Mouse (Mus musculus) megakaryocyte progenitor cell, adult 5-6 weeks (primary cell): ENCODE data around the gene Fbp1. TPM values are rescaled to one million over a fixed set of nuclear protein-coding genes. Genes with fewer than 3 reads are reported as not detected.
"Not testable (repeated sequence)": the region's sequence is repeated elsewhere in the genome, so short reads cannot be mapped to it uniquely, and the experiment has no call there.

ENCODE experiments used
- ATAC-seq: replicated peaks from 2 replicates; pipeline ENCODE4 v1.8.0; 2016; ENCODE audit warnings: mild to moderate bottlenecking, moderate TSS enrichment, inconsistent platforms; ENCODE audit not compliant: poor library complexity
- total RNA-seq, 2 experiments: library from RNA; stranded (forward) in 1 of 2; stranded (reverse) in 1 of 2; fragments of 157-497, 149-512 nt in 1 of 2; fragments of 200-1000 nt in 1 of 2; gene quantifications; 2 replicates each; pipeline versions ENCODE4 v1.2.3 to v1.2.4; 2015 to 2017

The Fbp1 gene
- total RNA-seq, 2 experiments from 2014 or later: 10.5 to 19.5 TPM

DNA sequence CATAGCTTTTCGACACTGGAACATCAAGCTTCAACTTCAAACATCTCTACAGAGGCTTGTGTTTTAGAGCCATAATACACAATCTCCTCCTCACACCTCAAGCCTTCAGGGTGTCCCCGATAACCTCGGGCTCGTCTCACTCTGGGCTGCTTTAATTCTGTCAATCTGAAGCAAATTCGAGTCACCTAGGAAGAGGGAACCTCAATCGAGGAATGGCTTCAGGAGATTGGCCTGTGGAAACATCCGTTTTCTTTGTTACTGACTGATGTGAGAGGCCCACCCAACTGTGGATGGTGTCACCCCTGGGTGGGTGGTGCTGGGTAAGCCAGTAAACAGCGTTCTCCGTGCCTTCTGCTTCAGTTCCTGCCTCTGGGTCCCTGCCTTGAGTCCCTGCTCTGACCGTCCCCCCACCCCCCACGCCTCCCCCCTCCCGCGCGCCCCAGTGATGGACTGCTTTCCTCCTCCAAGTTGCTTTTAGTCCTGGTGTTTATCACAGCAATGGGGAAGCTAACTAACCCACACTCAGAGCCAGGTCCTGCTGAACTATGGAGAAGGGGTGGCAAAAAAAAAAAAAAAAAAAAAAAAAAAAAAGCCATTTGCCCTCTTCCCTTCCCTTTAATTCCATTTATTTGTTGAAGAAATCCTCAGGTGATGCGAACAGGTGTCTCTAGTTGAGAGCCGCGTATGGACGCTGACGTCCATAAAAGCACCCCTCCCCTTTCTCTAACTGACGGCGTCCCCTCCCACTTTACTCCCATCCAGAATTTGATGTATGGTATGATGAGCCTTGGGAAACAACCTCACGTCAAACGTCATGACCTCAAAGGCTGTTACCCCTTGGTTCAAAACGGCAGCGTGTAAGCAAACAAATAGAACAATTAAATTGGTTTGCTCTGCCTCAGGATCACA is 32.4 kb downstream of the Fbp1 start:
- peak; percentile 24; the same call in 1 of the 2 replicates for ATAC-seq

DNA sequence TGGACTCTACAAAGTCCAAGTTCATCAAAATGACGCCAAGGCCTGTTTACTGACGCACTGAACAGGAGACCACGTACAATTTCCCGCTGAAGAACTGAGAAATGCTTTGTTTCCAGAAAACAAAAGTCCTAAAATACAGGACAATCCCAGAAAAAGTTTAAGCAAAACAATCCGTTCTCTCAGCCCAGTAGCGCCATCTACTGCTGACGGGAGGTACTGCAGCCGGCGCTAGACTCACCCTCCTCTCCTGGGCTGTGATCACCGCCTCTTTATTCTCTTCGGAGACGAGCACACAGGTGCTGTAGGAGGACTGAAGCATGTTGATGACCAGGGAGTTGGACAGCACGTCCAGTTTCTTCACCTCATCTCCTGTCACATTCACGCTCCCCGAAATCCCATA is 33.4 kb downstream of the Fbp1 start:
- peak; percentile 71 for ATAC-seq

DNA sequence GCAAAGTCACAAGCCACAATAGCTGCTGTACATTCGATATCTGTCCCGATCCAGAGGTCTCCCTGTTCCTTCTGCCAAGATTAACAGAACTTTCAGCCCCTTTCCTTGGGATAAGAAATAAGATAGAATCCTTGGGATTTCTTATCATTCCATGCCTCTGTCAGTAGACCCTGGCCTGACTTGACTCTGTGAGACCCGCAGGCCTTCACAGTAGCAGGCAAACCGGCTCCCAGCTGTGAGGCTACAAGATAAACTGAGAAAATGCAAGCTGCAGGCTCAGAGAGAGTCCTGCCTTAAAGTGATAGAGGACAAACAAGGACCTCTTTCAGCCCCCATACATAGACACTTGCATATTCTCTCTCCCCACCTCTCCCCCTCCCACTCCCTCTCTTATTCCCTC is 54.7 kb downstream of the Fbp1 start:
- ATAC-seq: no peak

DNA sequence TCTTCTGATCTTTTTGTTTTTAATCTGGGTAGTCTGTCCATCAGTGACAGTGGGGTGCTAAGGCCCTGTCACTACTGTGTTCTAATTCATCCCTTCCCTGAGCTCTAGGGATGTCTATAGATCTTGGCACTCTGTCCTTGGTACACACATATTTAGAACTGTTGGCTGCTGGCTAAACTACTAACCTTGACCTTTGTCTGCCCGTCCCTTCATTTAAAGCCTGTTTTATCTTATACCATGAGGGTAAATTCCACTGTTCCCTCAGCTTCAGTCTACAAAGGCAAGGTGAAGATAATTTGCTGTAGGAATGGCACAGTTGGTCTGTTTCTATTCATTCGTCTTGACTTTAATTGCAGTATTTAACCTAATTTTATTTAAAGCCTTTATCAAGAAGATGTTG is 55.8 kb downstream of the Fbp1 start:
- no peak for ATAC-seq

DNA sequence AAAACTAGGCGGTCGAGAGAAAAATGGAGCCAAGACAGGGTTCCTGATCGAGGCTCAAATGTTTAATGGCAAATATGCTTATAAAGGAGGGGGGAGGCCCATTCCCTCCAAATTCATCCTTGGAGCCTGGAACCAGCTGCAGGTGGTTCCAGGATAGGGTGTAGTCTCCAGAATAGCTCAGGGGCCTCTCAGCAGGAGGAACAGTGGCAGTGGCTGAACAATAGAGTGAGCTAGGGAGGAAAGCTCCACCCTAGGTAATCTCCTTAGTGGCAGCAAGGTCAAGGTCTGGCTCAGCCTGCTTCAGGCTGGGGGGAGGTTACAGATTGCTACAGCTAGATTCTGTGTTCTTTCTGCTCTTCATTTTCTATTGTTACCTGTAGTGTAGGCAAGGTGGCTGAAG is 72.4 kb downstream of the Fbp1 start:
- not testable (repeated sequence) for ATAC-seq

Other genes with a start within 250 kb of the Fbp1 start
- 26.6 and 32.6 TPM in 2 replicates for gene Platr25, start 127.6 kb downstream of the Fbp1 start, total RNA-seq (2015)
- gene Platr25, start 127.6 kb downstream of the Fbp1 start, total RNA-seq (2017): 39.2 and 46.4 TPM in 2 replicates
- gene Gm5141, start 102.5 kb downstream of the Fbp1 start, total RNA-seq (2015): 6.9 and 13.5 TPM in 2 replicates
- 3.5 and 5.4 TPM in 2 replicates for gene Gm5141, start 102.5 kb downstream of the Fbp1 start, total RNA-seq (2017)
- gene Fbp2, start 29.9 kb downstream of the Fbp1 start, total RNA-seq (2015): not detected in 2 replicates
- not detected in 2 replicates for gene Fbp2, start 29.9 kb downstream of the Fbp1 start, total RNA-seq (2017)
- 41.7 and 53.7 TPM in 2 replicates for gene 2010111I01Rik, start 76.6 kb upstream of the Fbp1 start, total RNA-seq (2015)
- 81.6 and 90.2 TPM in 2 replicates for gene 2010111I01Rik, start 76.6 kb upstream of the Fbp1 start, total RNA-seq (2017)